Mouse (Mus musculus): ENCODE measurements at regions not wholly inside any gene's neighbourhood (a gene's known extent, or its start where the extent isn't known, plus 50 kb on each side); places are given as distances from the start of the nearest gene placed in this dataset.
A peak's percentile ranks its signal among the peaks of the same experiment; 100 is the strongest.

GRCm38 (mm10) chr1:4672344-4672743 lies 135.3 kb upstream of the Gm37988 start:
- no peak for DNase-seq

- no peak for DNase-seq
Measured at GRCm38 (mm10) chr1:4687605-4688004, 120.1 kb upstream of the Gm37988 start.

GRCm38 (mm10) chr1:4689096-4689495 lies 118.6 kb upstream of the Gm37988 start:
- peak in 1 of 2 experiments; percentile 4 for DNase-seq

- no peak for DNase-seq
Measured at GRCm38 (mm10) chr1:4703316-4703715, 104.4 kb upstream of the Gm37988 start.

DNA sequence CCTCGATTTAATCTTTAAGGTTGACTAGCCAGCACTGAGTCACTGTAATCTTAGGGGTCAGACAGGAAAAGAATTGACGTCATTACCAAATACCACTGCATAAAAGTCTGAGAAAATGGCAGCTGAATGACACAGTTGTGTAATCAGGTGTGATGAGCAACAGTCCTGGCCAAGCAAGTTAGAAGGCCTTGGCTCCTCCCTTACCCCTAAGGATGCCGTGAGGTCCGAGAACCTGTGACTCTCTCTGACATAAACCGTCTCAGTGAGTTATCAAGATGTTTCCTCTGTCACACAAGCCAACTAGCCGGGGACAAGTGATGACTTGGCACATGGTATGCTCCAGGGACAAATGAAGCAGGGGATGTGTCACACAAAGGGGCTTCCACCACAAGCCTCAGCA lies 101.5 kb upstream of the Gm37988 start:
- peak; percentile 39 to 72 for DNase-seq

- DNase-seq = no peak
Measured at GRCm38 (mm10) chr1:4722333-4722931, 85.3 kb upstream of the Gm37988 start.

All from heart, adult 18-20 months (tissue).